Mouse (Mus musculus): ENCODE results near the gene Vmn2r93.

The Vmn2r93 gene

GRCm38 (mm10) chr17:18297799-18298198, at the start of gene Vmn2r93:
TSS of gene Vmn2r93 (plus strand) at chr17:18298099.
- no peak for DNase-seq (ENCODE audit: low spot score)

DNA sequence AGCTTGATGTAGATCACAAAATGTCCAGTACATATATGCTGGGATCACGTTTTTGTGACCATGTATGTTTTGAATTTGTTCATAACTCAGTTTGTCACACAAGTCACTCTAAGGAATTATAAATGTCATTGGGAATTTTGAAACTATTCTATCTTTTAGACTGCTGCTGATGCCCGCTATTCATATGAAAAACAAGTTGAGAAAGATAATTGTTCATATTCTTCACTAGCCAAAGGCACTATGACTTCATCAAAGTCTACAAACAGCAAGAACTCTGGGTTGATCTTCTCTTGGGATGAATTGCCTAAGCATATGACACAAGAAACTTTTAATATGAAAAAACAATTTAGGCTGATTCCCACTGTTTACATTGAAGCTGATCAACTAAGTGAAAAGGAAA, 20.2 kb upstream of the Vmn2r93 start, which contains the start of gene Vmn2r94:
Gene Vmn2r94, minus strand, starts transcription at position 101 of the 400 bp plus-strand sequence.
- no peak for DNase-seq (ENCODE audit: low spot score)

- DNase-seq (ENCODE audit: low spot score), result no peak
Measured at GRCm38 (mm10) chr17:18323031-18323430, 25.1 kb downstream of the Vmn2r93 start.

DNA sequence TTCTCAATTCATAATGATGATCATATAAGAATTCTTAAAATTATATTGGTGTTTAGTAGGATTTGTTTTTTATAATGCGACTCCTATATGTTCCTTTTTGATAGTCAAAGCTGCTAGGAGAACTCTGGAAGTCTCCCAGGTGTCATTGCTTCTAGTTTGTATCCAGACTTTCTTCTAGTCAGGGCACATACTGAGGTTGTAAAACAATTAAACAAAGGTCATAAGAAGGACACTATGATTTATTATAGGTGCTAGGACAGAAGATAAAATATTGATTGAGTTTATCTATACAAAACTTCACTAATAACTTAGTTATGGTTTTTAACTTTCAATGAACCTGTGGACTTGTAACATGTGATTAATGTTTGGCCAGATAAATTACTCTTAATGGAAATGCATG, 62.1 kb downstream of the Vmn2r93 start:
- DNase-seq (ENCODE audit: low spot score), result no peak

GRCm38 (mm10) chr17:18360602-18361001, 62.7 kb downstream of the Vmn2r93 start:
- DNase-seq (ENCODE audit: low spot score), result no peak

Measured in T-cell, adult 2 months (primary cell).